Mouse (Mus musculus) spleen, adult 2 months (tissue): ENCODE measurements at regions not wholly inside any gene's neighbourhood (a gene's known extent, or its start where the extent isn't known, plus 50 kb on each side); places are given as distances from the start of the nearest gene placed in this dataset.

Experiments used
- CTCF ChIP-seq: fragments of 200-500 bp; IDR thresholded peaks from 2 replicates; pipeline ENCODE4 v1.5.1; 2011; ENCODE audit warnings: mild to moderate bottlenecking, inconsistent platforms; ENCODE audit not compliant: insufficient read depth, insufficient read length, insufficient replicate concordance; ENCODE audit errors: extremely low read depth
- POLR2A ChIP-seq: fragments of 200-500 bp; IDR thresholded peaks from 2 replicates; pipeline ENCODE4 v1.6.1; 2011; ENCODE audit warnings: low read depth, low read length, inconsistent platforms

DNA sequence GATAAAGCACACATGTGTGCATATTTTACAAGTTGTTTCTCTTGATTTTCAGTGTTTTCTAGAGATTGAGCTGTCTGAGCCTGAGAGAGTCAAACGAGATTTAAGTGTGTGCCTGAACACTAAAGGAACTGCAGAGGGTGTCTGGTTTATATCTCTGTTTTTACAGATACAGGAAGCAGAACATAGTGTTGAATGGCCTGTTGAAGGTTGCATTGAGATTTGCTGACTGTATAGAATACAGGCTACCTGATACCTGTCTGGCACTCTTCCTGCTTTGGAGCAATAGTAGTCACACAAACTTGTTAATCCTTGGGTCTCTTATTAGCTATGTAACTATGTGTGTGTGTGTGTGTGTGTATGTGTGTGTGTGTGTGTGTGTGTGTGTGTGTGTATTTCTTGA is 431.7 kb downstream of the Rnf144b start:
- no peak for TF ChIP-seq POLR2A
- TF ChIP-seq CTCF: no peak
